Mouse (Mus musculus) brain, embryonic 14.5 days (tissue): Measurements from ENCODE around the gene Mybphl.

Source experiments
- CTCF ChIP-seq: fragments of 200-500 bp; IDR thresholded peaks from 2 replicates; pipeline ENCODE4 v1.5.1; 2012; ENCODE audit warnings: inconsistent platforms, mild to moderate bottlenecking, moderate library complexity, borderline replicate concordance; ENCODE audit not compliant: insufficient read depth, insufficient read length; ENCODE audit errors: extremely low read depth
- POLR2A ChIP-seq: fragments of 200-500 bp; IDR thresholded peaks from 2 replicates; pipeline ENCODE4 v1.6.1; 2012; ENCODE audit warnings: mild to moderate bottlenecking, inconsistent platforms, borderline replicate concordance; ENCODE audit not compliant: poor library complexity, insufficient read depth, insufficient read length, severe bottlenecking; ENCODE audit errors: extremely low read depth

GRCm38 (mm10) chr3:108358445-108358844 is 6.3 kb upstream of the Mybphl start:
- TF ChIP-seq CTCF, result no peak
- no peak for TF ChIP-seq POLR2A
